1 mouse cellular context compared by ENCODE assay signal in the genomic region with DNA sequence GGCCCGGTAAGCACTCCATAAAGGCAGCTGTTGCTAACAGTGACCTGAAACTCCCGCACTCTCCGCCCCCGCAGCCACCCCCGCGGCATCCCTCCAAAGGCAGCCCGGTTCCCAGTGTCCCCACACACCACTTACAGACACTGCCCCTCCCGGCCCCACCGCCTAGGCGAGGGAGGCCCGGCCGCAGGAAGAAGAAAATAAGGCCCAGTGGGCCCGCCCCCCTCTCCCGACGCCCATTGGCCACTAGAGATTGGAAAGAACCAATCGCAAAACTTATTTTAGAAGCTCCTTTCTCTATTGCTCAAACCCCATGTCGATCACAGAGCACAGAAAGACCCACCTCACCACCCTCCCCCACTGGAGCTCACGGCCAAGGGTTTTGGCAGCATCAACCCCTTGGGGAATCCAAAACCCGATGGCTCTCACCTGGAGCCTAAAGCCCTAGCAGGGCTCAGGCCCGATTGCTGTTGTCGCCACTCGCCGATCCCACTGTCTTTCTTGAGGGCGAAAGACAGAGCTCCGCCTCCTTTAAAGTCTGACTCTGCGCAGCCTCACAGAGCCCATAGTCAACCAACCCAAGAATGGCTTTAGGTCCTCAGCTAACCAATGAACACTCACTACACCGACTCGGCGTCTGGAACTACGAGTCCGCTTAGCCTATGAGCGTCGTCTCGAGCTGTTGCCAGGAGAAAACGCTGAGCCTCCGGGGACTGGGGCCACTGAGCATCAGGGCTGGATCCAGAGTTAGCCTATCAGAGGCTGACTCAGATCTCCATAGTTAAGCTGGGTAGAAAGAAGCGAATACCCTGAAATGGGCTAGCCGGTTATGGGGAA.
TF ChIP-seq lines count a peak whose summit lies in the region.

Kdm4a (minus strand) TSS at position 577 of the 834 bp plus-strand sequence.

TF ChIP-seq in CH12.LX, 34 proteins besides CTCF, POLR2A, EP300 and RAD21 (continued from another document):
- TF ChIP-seq MAFK (IDR thresholded peaks at IDR 0.05; ENCODE audit: insufficient replicate concordance, low read length): no peak
- no peak for TF ChIP-seq MAZ (IDR thresholded peaks at IDR 0.05; ENCODE audit: low read depth, low read length)
- peak; percentile 78 for TF ChIP-seq NELFE (IDR thresholded peaks at IDR 0.05; ENCODE audit: low read depth, low read length)
- TF ChIP-seq ZNF384 (IDR thresholded peaks at IDR 0.05; ENCODE audit: low read depth, low read length): no peak
- TF ChIP-seq SMC3 (IDR thresholded peaks at IDR 0.05; ENCODE audit: low read depth, low read length): no peak
- TF ChIP-seq POLR2AphosphoS2 (IDR thresholded peaks at IDR 0.05; ENCODE audit: low read depth, low read length): 0 out of 2 replicates have a peak, but pooled peaks have one; percentile 32
- TF ChIP-seq NRF1 (IDR thresholded peaks at IDR 0.05; ENCODE audit: low read depth, low read length): peak; percentile 87
- no peak for TF ChIP-seq JUN (IDR thresholded peaks at IDR 0.05; ENCODE audit: insufficient read depth, low read depth, low read length)
- peak; percentile 92 for TF ChIP-seq SIN3A (IDR thresholded peaks at IDR 0.05; ENCODE audit: low read length)
- no peak for TF ChIP-seq GABPA (IDR thresholded peaks at IDR 0.05; ENCODE audit: insufficient replicate concordance, low read depth, low read length)
- no peak for TF ChIP-seq UBTF (IDR thresholded peaks at IDR 0.05; ENCODE audit: low read depth, low read length)
- TF ChIP-seq ZKSCAN1 (IDR thresholded peaks at IDR 0.05; ENCODE audit: borderline replicate concordance, low read depth, low read length): no peak
- TF ChIP-seq USF2 (conservative IDR thresholded peaks at IDR 0.05; ENCODE audit: low read depth, low read length): no peak
- peak; percentile 60; the same call in 1 of the 2 replicates for TF ChIP-seq KAT2A (IDR thresholded peaks at IDR 0.05; ENCODE audit: insufficient replicate concordance, low read length)
- peak; percentile 35; the same call in 1 of the 2 replicates for TF ChIP-seq ELF1 (IDR thresholded peaks at IDR 0.05; ENCODE audit: low read depth, low read length)
- no peak for TF ChIP-seq PAX5 (IDR thresholded peaks at IDR 0.05; ENCODE audit: low read length)
- TF ChIP-seq CHD2 (IDR thresholded peaks at IDR 0.05; ENCODE audit: low read length): peak; percentile 93
- peak; percentile 62 for TF ChIP-seq HCFC1 (IDR thresholded peaks at IDR 0.05; ENCODE audit: low read depth, low read length)
- no peak for TF ChIP-seq ZC3H11A (IDR thresholded peaks at IDR 0.05; ENCODE audit: low read depth, low read length)
- peak; percentile 66; the same call in 1 of the 2 replicates for TF ChIP-seq MXI1 (IDR thresholded peaks at IDR 0.05; ENCODE audit: low read depth, low read length)
- no peak; the same call in 1 of the 2 replicates for TF ChIP-seq MYC (IDR thresholded peaks at IDR 0.05; ENCODE audit: low read depth, low read length)
- TF ChIP-seq IRF4 (IDR thresholded peaks at IDR 0.05; ENCODE audit: low read depth, low read length): 0 out of 2 replicates have a peak, but pooled peaks have one; percentile 14
